Mouse (Mus musculus) layer of hippocampus, adult 8-10 months (tissue): Measurements from ENCODE around the gene Slc4a3. TPM values are rescaled to one million over a fixed set of nuclear protein-coding genes. Genes with fewer than 3 reads are reported as not detected.

ENCODE experiments used
- DNase-seq, 2 experiments: peaks; one replicate each; pipeline ENCODE4 v3.0.0; 2022; ENCODE audit warnings: low spot score in 2 of 2
- total RNA-seq, 4 experiments: library from RNA; stranded (reverse); gene quantifications; 2 replicates each; pipeline ENCODE4 v1.2.4; 2022

The Slc4a3 gene
- total RNA-seq, result 100 to 1,000 TPM; 110 to 153 (median 129) TPM

DNA sequence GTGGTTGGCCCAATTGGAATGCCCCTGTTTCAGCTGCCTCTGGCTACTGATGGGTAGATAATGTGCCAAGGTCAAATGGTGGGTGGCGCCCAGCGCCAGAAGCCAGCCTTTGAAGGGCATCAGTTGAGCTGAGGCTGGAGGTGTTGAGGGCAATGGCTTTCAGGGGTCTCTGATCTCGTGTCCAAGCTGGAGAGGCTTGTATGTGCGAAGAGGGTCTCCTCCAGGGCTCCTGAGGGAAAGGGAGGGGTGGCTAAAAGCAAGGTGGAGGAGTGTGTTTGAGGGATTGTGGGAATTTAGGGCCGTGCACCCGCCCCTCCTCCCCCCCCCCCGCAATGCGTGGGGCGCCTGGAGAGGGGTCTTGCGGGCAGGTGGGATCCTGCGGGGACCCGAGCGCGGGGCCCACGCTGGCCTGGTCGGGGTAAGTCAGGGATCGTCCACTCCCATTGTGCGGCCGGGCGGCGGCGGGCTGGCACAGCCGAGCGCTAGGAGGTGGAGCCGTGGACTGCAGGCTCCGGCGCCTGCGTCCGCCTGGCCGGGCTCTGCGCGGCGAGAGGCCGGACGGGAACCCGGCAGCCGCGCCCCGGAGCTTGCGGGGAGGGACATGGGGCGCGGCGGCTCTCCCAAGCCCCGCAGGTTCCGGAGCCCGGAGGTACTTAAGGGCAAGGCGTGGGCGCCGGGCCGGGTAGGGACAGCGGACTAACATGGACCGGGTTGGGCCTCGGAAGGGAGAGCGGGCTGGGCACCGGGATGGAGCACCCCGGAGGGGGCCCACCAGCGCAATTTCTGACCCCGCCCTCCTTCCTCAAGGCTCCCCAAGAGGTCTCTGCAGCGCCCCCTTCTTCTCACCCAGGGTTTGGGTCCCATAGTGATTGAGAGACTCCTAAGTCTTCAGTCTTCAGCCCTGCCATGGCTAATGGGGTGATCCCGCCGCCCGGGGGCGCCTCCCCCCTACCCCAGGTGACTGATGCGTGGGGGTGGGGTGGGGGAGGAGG, at the start of gene Slc4a3:
TSS of gene Slc4a3 (plus strand) at position 302 of the 992 bp plus-strand sequence.
- DNase-seq, result peak in 1 of 2 experiments; percentile 49

- no peak for DNase-seq
Measured at GRCm38 (mm10) chr1:75498897-75499296, 47.2 kb upstream of the Slc4a3 start.

DNA sequence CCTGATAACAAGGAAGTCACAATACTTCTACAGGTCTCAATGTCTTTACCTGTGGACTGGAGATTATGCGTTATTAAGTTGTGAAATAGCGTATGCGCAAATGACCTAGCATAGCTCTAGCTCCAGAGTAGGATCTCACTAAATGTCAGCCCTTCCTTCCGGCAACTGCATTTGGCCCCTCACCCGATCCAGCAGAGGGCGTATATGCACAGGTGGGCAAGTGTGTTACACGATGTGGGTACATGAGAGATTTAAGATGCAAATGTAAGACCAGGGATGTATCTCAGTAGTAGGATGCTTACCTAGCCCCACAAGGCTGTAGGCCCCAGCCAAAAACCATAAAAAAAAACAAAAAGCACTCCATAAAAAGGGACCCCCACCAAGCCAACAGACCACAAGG, 46.6 kb upstream of the Slc4a3 start:
- no peak for DNase-seq

GRCm38 (mm10) chr1:75501905-75502304, 44.2 kb upstream of the Slc4a3 start:
- no peak for DNase-seq

- DNase-seq, result no peak
Measured at GRCm38 (mm10) chr1:75502945-75503650, 43.0 kb upstream of the Slc4a3 start.

DNA sequence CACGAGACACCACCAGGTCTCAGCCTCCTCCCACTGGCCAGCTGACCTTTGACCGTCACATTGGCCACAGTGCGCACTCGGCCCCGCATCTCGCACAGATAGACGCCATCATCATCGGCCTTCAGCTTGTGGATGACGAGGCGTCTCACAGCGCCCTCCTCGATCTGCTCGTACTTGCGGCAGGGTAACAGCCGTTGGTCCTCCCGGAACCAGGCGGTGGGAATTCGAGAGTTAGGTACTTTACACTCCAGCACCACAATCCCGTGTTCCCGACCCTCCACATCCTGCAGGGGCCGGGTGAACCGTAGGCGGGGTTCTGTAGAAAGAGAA, 42.5 kb upstream of the Slc4a3 start:
- no peak for DNase-seq

DNA sequence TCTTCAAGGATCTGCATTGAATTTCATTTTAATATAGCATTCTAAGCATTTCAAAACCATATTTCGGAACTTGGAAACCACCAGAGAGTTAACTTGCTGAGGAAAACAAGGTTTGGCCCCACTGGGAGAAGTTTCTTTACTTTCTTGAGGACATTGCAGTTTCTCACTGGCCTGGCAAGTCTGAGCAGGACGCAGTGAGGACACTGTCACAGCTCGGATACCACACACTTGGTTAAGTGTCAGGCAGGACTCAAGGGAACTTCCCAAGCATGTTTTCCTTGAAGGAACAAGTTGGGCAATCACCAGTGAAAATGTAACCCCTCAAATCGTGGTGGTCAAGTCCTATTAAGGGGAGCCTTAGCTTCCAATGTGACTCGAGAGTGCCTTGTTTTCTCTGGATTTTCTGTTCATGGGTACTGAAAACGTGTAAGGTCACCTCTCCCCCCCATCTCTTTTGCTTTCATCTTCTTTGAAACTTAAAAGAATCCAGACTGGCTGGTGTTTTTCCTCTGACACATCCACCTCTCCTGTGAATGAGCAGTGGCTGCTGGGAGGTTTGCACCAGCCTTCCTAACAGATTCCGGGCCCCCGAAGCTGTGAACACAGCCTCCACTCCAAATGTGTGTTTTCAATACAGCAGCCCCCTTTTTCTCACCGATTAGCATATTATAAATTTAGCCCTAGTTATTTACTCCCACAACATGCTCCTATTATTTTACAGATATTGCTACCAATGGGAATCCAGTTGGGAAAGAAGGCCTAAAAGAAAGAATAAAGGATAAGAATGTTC, 41.6 kb upstream of the Slc4a3 start:
- peak in 1 of 2 experiments; percentile 63 for DNase-seq

- peak; percentile 71 to 76 for DNase-seq
Measured at GRCm38 (mm10) chr1:75505159-75505955, 40.7 kb upstream of the Slc4a3 start.

- DNase-seq, result no peak
Measured at GRCm38 (mm10) chr1:75505956-75506831, 39.9 kb upstream of the Slc4a3 start, which contains the start of gene Obsl1. TSS of gene Obsl1 (minus strand) at chr1:75506452.

- DNase-seq, result no peak
Measured at GRCm38 (mm10) chr1:75507006-75507405, 39.1 kb upstream of the Slc4a3 start, which contains the start of gene Inha. TSS of gene Inha (plus strand) at chr1:75507077.

GRCm38 (mm10) chr1:75509586-75509985, 36.5 kb upstream of the Slc4a3 start:
- DNase-seq, result no peak

DNA sequence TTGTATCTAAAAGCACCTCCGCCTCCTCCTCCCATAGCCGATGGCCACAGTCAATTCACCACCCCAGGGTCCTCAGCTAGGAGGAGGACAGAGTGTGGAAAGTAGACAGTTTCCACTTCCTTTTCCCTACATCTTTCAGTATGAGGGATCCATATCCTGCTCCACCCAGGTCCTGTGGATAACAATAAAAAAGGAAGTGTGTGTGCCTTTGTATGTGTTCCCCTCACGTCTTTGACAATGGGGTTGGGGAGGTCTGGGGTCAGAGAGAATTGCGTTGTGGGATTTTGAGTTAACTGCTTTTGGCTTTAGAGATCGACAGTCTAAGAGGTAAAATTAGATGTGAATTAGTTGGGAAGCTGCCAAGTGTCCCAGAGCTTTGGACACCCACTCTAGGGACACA, 35.9 kb upstream of the Slc4a3 start:
- no peak for DNase-seq

- no peak for DNase-seq
Measured at GRCm38 (mm10) chr1:75511437-75512210, 34.4 kb upstream of the Slc4a3 start.

GRCm38 (mm10) chr1:75512550-75512949, 33.5 kb upstream of the Slc4a3 start:
- no peak for DNase-seq

- DNase-seq, result no peak
Measured at GRCm38 (mm10) chr1:75516703-75517380, 29.2 kb upstream of the Slc4a3 start.

- DNase-seq, result no peak
Measured at GRCm38 (mm10) chr1:75517984-75518383, 28.1 kb upstream of the Slc4a3 start.

DNA sequence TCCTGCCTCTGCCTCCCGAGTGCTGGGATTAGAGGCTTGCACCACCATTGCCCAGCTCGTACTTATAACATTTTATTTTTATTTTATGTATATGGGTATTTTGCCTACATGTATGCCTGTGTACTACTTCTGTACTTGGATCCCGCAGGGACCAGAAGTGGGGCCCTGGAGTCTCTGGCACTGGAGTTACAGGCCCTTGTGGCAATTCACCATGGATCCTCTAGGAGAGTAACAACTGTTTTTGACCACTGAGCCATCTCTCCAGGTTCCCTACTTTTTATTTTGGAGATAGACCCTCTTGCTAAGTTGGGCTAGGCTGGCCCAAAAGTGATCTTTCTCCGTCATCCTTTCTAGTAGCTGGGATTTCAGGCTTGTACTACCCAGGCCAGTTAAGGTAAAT, 27.6 kb upstream of the Slc4a3 start:
- DNase-seq, result no peak

DNA sequence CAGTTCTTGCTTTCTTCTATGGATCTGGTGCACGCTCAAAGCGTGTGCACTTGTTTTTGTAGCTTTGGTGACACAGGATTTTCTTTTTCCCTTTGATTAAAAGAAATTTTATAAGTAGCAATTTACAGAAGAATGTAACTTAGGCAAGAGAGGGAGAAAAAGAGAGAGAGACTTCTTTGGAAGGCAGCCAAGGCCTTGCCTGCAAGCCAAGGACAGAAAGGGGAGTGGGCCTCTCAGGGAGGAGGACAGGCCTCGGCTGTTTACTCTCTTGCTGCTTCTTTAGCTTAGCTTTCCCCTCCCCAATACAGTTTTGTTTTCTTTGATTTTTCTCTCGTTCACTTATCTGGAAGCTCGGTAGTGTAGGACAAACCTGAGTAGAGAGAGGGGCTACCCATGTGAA, 26.5 kb upstream of the Slc4a3 start:
- no peak for DNase-seq
